Mouse (Mus musculus): ENCODE results near the gene Brap.

GRCm38 (mm10) chr5:121730057-121730456, 69.7 kb downstream of the Brap start:
- TF ChIP-seq POLR2A (IDR thresholded peaks at IDR 0.05; ENCODE audit: insufficient read length, low read depth) (no peak), E2F4 (IDR thresholded peaks at IDR 0.05; ENCODE audit: insufficient read depth) (no peak), MAX (IDR thresholded peaks at IDR 0.05; ENCODE audit: low read depth) (no peak), USF1 (IDR thresholded peaks at IDR 0.05; ENCODE audit: low read depth) (no peak), CEBPB (IDR thresholded peaks at IDR 0.05; ENCODE audit: insufficient read depth, poor library complexity, severe bottlenecking) (no peak), TCF12 (IDR thresholded peaks at IDR 0.05; ENCODE audit: insufficient read depth, poor library complexity, severe bottlenecking) (no peak), POLR2AphosphoS2 (IDR thresholded peaks at IDR 0.05; ENCODE audit: insufficient read length, low read depth) (no peak), MYOG (IDR thresholded peaks at IDR 0.05; ENCODE audit: control insufficient read depth in 1 of 3, insufficient read depth in 1 of 3, insufficient read length in 2 of 3, low read depth in 2 of 3) (no peak), MYOD1 (IDR thresholded peaks at IDR 0.05; ENCODE audit: control insufficient read depth in 1 of 3, insufficient read length in 2 of 3, low read depth in 2 of 3) (no peak), REST (IDR thresholded peaks at IDR 0.05; ENCODE audit: insufficient read depth, insufficient read length) (no peak)

All from myocyte (in vitro differentiated cells).